Mouse (Mus musculus) heart, postnatal 0 days (tissue): Measurements from ENCODE around the gene Prtg. TPM values are rescaled to one million over a fixed set of nuclear protein-coding genes. Genes with fewer than 3 reads are reported as not detected.
A peak's percentile ranks its signal among the peaks of the same experiment; 100 is the strongest.

Experiments
- ATAC-seq: fragments of 200-750 bp; cut with Nextera tagmentation; 2 replicates; pipeline ENCODE4 v1.8.0; 2017; ENCODE audit warnings: low read depth, moderate number of reproducible peaks, moderate library complexity; ENCODE audit not compliant: insufficient read depth
- DNase-seq: peaks from one replicate; pipeline ENCODE4 v3.0.0-alpha.2; 2016; ENCODE audit warnings: low spot score
- H3K27ac ChIP-seq: fragments of 300-500 bp; sonication (generic); 2 replicates; pipeline ENCODE4 v1.5.1; 2014; ENCODE audit warnings: low read depth, mild to moderate bottlenecking
- H3K27me3 ChIP-seq: fragments of 300-500 bp; sonication (generic); 2 replicates; pipeline ENCODE4 v1.6.1; 2014; ENCODE audit warnings: low read length, mixed read lengths; ENCODE audit not compliant: control insufficient read depth, insufficient read depth
- H3K36me3 ChIP-seq: fragments of 300-500 bp; sonication (generic); replicated peaks from 2 replicates; pipeline ENCODE4 v1.6.1; 2014; ENCODE audit warnings: low read length, mixed read lengths; ENCODE audit not compliant: control insufficient read depth, insufficient read depth
- H3K4me1 ChIP-seq: fragments of 300-500 bp; sonication (generic); 2 replicates; pipeline ENCODE4 v1.6.1; 2014; ENCODE audit warnings: antibody characterized with exemption; ENCODE audit not compliant: control insufficient read depth, insufficient read depth
- H3K4me2 ChIP-seq: fragments of 300-500 bp; sonication (generic); 2 replicates; pipeline ENCODE4 v1.6.1; 2014; ENCODE audit warnings: low read depth, mild to moderate bottlenecking, low read length, moderate library complexity
- H3K4me3 ChIP-seq: fragments of 300-500 bp; sonication (generic); 2 replicates; pipeline ENCODE4 v1.5.1; 2014; ENCODE audit warnings: low read depth, low read length
- H3K9ac ChIP-seq: fragments of 300-500 bp; sonication (generic); replicated peaks from 2 replicates; pipeline ENCODE4 v1.6.1; 2014; ENCODE audit warnings: low read depth, low read length, mixed read lengths
- H3K9me3 ChIP-seq: fragments of 300-500 bp; sonication (generic); replicated peaks from 2 replicates; pipeline ENCODE4 v1.6.1; 2016; ENCODE audit warnings: low read length; ENCODE audit not compliant: control insufficient read depth
- CTCF ChIP-seq: IDR thresholded peaks from 2 replicates; pipeline ENCODE4 v1.5.1; 2016; ENCODE audit warnings: antibody characterized with exemption, control low read depth, low read depth
- EP300 ChIP-seq: IDR thresholded peaks from 2 replicates; pipeline ENCODE4 v1.6.1; 2016; ENCODE audit warnings: antibody characterized with exemption, low read depth
- WGBS: fragments of 180-500 bp; shearing (Covaris S2); extraction: QIAGEN DNeasy Blood & Tissue Kit; methylation state at CpG from one replicate; pipeline ENCODE4 v1.1.7; 2014; 5-methylcytosine and 5-hydroxymethylcytosine counted together
- polyA plus RNA-seq: library from polyadenylated mRNA; unstranded; fragments of >200 nt; fragmentation: Nextera tagmentation; extraction: Ambion mirVana; gene quantifications from 2 replicates; pipeline ENCODE4 v1.2.1, GENCODE M21; 2015
- total RNA-seq: library from RNA; depleted of rRNA; stranded (reverse); fragments of >200 nt; gene quantifications from 2 replicates; pipeline ENCODE4 v1.2.3, GENCODE M21; 2014; ENCODE audit warnings: low replicate concordance

Prtg gene
- total and polyA plus RNA-seq, 2 experiments from 2014 or later = 0.04 to 0.31 TPM

DNA sequence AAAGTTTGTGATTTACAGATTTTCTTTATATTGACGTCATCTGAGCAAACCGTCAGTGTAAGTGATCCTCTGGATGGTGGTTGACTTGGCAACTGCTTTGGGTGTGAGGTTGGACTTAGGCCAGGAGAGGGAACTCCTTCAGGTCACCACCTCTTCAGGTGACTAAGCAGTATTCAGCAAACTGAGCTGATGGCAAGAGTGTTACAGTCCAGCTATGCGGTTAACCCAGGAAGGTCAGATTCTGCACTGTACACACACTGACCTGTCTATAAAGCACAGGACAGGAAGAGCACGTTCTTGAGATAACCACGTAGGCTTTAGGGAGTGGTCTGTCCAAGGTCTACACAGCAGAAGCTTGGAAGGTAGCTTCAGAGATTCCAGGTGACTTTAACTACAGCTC, 3.9 kb downstream of the Prtg start:
- Histone ChIP-seq H3K4me2 (no peak overlapping the region), H3K4me3 (no peak overlapping the region), H3K9me3 (no peaks in the 10 kb centered on the region), H3K9ac (no peak overlapping the region), H3K27me3 (no peaks in the 10 kb centered on the region), H3K36me3 (no peaks in the 10 kb centered on the region), H3K4me1 (0 out of 2 replicates have a peak, but pooled peaks cover 18% of the 10 kb centered on the region), H3K27ac (no peak overlapping the region)
- DNase-seq (no peak), ATAC-seq (no peak)
- WGBS = 48% methylated on average over 5 of the region's 5 CpGs
- no peak for TF ChIP-seq CTCF
- TF ChIP-seq EP300 = no peak

DNA sequence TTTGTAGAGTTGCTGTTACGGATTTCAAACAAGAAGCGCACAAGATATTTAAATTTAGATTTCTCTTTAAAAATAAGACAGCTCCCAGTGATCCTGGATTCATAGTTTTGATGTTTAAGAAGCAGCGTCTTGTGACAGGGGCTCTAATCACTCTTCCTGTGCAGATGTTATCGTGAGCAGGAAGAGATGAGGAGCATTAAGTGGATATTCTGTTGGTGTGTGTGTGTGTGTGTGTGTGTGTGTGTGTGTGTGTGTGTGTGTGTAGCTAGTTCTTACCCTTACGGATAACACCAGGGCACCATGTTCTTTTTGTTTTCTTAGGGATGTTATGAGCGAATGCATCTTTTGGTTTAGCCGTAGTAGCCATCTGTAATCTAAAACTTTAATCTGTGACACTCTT, 5.4 kb downstream of the Prtg start:
- no peak overlapping the region for H3K4me2 ChIP-seq
- no peak overlapping the region for H3K4me3 ChIP-seq
- H3K9me3 ChIP-seq = no peaks in the 10 kb centered on the region
- ATAC-seq = no peak
- H3K9ac ChIP-seq = no peak overlapping the region
- 0 out of 2 replicates have a peak, but pooled peaks cover 14% of the 10 kb centered on the region for H3K4me1 ChIP-seq
- no peak for DNase-seq
- H3K36me3 ChIP-seq = no peaks in the 10 kb centered on the region
- TF ChIP-seq EP300 = no peak
- TF ChIP-seq CTCF = no peak
- H3K27me3 ChIP-seq = no peaks in the 10 kb centered on the region
- 75% methylated on average over 7 of the region's 7 CpGs for WGBS
- no peak overlapping the region for H3K27ac ChIP-seq

DNA sequence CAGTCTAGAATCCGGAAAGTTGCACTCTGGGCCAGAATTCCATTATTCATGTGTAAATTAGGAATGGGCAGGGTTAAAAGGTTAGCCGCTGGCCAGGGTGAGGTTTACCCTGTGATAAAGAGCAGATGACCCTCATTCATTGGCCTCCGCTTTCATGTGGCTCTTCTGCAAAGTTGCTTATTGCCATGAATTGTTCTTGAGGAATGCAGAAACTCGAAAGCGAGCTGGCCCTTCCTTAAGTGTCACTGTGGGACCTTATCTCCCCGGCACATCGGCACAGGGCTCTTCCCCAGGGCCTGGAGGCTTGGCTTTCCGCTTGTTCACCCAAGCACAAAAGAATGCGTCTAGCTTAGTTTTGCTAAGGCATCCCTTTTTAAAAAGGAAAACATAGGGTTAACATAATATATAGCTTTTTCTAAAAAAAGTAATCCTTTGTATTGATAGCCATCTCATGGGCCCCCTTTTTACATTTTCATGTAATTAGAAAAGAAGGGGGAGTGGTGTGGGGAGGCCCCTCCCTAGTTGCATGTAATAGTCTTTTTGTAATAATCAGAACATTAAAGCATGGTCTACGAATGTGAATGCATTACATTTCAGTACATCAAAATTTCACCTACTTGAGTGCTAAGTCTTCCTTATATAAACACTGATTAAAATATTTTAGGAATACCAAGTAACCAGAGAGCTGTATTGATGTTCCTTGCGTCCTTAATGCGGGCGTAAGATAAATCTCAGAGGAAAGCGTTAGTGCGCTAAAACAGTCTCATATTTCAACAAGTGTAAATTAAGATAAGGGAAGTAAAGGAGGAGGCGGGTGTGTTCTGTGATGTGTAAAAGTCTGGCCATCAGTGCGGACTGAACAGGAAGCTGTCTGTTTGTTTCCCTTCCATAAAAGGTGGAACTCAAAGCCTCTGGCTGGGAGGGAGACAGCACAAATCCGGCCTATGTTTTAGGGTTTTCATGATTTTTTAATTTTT, 6.2 kb downstream of the Prtg start:
- H3K4me3 ChIP-seq = no peak overlapping the region
- H3K4me1 ChIP-seq = 0 out of 2 replicates have a peak, but pooled peaks cover 13% of the 10 kb centered on the region
- 26% methylated on average over 18 of the region's 18 CpGs for WGBS
- H3K27ac ChIP-seq = no peak overlapping the region
- TF ChIP-seq EP300 (no peak), CTCF (no peak)
- peak overlapping the region; percentile 27 for H3K4me2 ChIP-seq
- H3K27me3 ChIP-seq = no peaks in the 10 kb centered on the region
- H3K9me3 ChIP-seq = no peaks in the 10 kb centered on the region
- H3K9ac ChIP-seq = no peak overlapping the region
- H3K36me3 ChIP-seq = no peaks in the 10 kb centered on the region
- peak; percentile 33; the same call in 1 of the 2 replicates for ATAC-seq
- DNase-seq = peak; percentile 49

DNA sequence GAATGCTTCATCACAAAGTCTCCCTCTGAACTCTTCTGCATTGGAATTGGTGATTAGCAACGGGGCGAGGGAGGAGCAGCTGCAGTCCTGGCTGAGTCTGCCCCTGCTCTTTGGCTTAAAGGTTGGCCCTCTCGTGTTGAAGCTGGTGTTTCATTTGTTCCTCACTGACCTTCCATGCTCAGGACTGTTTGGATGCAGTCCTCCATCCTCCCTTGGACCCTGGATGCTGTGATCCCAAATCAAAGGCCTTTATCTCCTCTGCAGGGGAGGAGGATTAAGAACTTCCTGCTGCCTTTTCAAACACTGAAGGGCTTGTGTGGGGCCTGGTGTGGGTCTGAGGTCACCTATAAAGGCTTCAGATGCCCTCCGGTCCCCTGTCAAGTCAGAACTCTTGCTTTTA, 18.8 kb downstream of the Prtg start:
- Histone ChIP-seq H3K27me3 (no peaks in the 10 kb centered on the region), H3K9me3 (no peaks in the 10 kb centered on the region), H3K4me3 (no peak overlapping the region), H3K36me3 (no peaks in the 10 kb centered on the region), H3K4me1 (no peaks in the 10 kb centered on the region), H3K4me2 (no peak overlapping the region), H3K27ac (no peak overlapping the region), H3K9ac (no peak overlapping the region)
- 45% methylated on average over 4 of the region's 4 CpGs for WGBS
- no peak for TF ChIP-seq EP300
- no peak for TF ChIP-seq CTCF
- ATAC-seq (no peak), DNase-seq (no peak)

DNA sequence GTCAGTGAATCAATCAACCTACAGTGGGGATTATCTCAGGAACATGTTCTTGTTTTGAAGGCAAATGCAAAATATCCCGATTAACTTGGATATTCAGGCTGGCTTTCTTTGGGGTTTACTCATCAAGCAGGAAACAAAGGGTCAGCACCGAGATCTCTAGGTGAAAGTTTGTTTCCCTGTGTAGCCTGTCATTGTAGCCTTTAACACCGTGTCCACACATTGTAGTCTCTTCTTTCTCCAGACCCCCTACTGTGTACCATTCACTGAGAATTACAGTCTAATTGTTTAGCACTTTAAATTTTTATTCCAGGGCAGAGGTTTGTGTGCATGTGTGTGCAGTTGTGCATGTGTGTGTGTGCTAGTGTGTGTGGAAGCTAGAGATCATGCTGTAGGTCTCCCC, 19.3 kb downstream of the Prtg start:
- Histone ChIP-seq H3K4me1 (no peaks in the 10 kb centered on the region), H3K9me3 (no peaks in the 10 kb centered on the region), H3K27me3 (no peaks in the 10 kb centered on the region), H3K4me3 (no peak overlapping the region), H3K27ac (no peak overlapping the region), H3K36me3 (no peaks in the 10 kb centered on the region), H3K9ac (no peak overlapping the region), H3K4me2 (no peak overlapping the region)
- TF ChIP-seq CTCF (no peak), EP300 (no peak)
- DNase-seq (no peak), ATAC-seq (no peak)
- 39% methylated on average over 3 of the region's 3 CpGs for WGBS
